ENCODE assay signal across 8 mouse cellular contexts in genomic region chr11:116127156-116127980, GRCm38 (mm10). TPM values are rescaled to one million over a fixed set of nuclear protein-coding genes. Genes with fewer than 3 reads are reported as not detected.
DNase-seq lines count a peak whose midpoint lies in the region; ATAC-seq and TF ChIP-seq lines count a peak whose summit lies in the region.

TSS of gene Trim47 (minus strand) at chr11:116127210.

- no peak for ATAC-seq in hindbrain, embryonic 11.5 days (ENCODE audit: low FRiP score)
- peak; percentile 49; the same call in 1 of the 2 replicates for ATAC-seq in limb, embryonic 13.5 days (ENCODE audit: low FRiP score, low read depth)
- no peak for ATAC-seq in midbrain, embryonic 14.5 days (ENCODE audit: low FRiP score, low TSS enrichment)

- TF ChIP-seq CTCF in spleen, adult 2 months (IDR thresholded peaks at IDR 0.05; ENCODE audit: extremely low read depth, insufficient read depth, insufficient read length, insufficient replicate concordance), result no peak

- no peak for TF ChIP-seq POLR2A in spleen, adult 2 months (IDR thresholded peaks at IDR 0.05; ENCODE audit: low read depth, low read length)

- no peak for DNase-seq in spleen, adult 2 months (ENCODE audit: low read depth in 1 of 2, low spot score in 2 of 2)
- DNase-seq in spleen, adult 18-20 months, result no peak
- DNase-seq in gastrocnemius, adult 18-20 months (ENCODE audit: low spot score), result peak; percentile 70
- DNase-seq in hindbrain, embryonic 11.5 days (ENCODE audit: low spot score), result peak; percentile 58
- DNase-seq in midbrain, embryonic 14.5 days, result peak; percentile 34
- peak; percentile 86 for DNase-seq in urinary bladder, postnatal 14 days (ENCODE audit: low spot score)
- no peak for DNase-seq in left cerebral cortex, postnatal 25 days (ENCODE audit: low spot score in 2 of 2)

- H3K27ac ChIP-seq in spleen, adult 2 months (ENCODE audit: insufficient read depth, low read length), result no peak within 1 kb of the TSS
- H3K27ac ChIP-seq in hindbrain, embryonic 11.5 days (ENCODE audit: low read depth, low read length), result no peak within 1 kb of the TSS; the same call in 1 of the 2 replicates
- peak within 1 kb of the TSS; percentile 48; the same call in 1 of the 2 replicates for H3K27ac ChIP-seq in limb, embryonic 13.5 days
- H3K27ac ChIP-seq in midbrain, embryonic 14.5 days (replicated peaks; ENCODE audit: low read depth, low read length), result no peak within 1 kb of the TSS

- peaks cover 48% of the 10 kb centered on the region for H3K36me3 ChIP-seq in spleen, adult 2 months (ENCODE audit: control insufficient read depth, insufficient read depth, low read length)
- H3K36me3 ChIP-seq in hindbrain, embryonic 11.5 days (ENCODE audit: control insufficient read depth, insufficient read depth, low read length), result 0 out of 2 replicates have a peak, but pooled peaks cover 3% of the 10 kb centered on the region
- peaks cover 32% of the 10 kb centered on the region for H3K36me3 ChIP-seq in limb, embryonic 13.5 days
- peaks cover 8% of the 10 kb centered on the region for H3K36me3 ChIP-seq in midbrain, embryonic 14.5 days (ENCODE audit: control insufficient read depth, insufficient read depth, low read length)

- H3K9me3 ChIP-seq in hindbrain, embryonic 11.5 days (ENCODE audit: control insufficient read depth, low read length), result no peaks in the 10 kb centered on the region
- peaks cover 4% of the 10 kb centered on the region; the same call in 1 of the 2 replicates for H3K9me3 ChIP-seq in limb, embryonic 13.5 days
- no peaks in the 10 kb centered on the region for H3K9me3 ChIP-seq in midbrain, embryonic 14.5 days (ENCODE audit: control insufficient read depth, low read length)

- 80% methylated on average over 23 of the region's 23 CpGs for WGBS in spleen, adult 2 months
- WGBS in hindbrain, embryonic 11.5 days, result 28% methylated on average over 23 of the region's 23 CpGs
- 26% methylated on average over 23 of the region's 23 CpGs for WGBS in limb, embryonic 13.5 days
- WGBS in midbrain, embryonic 14.5 days, result 28% methylated on average over 23 of the region's 23 CpGs

- no peak within 1 kb of the TSS; the same call in 1 of the 2 replicates for H3K4me2 ChIP-seq in hindbrain, embryonic 11.5 days (replicated peaks; ENCODE audit: low read depth, low read length)
- H3K4me2 ChIP-seq in limb, embryonic 13.5 days (replicated peaks), result peak within 1 kb of the TSS; percentile 55
- H3K4me2 ChIP-seq in midbrain, embryonic 14.5 days (ENCODE audit: low read length), result peak within 1 kb of the TSS; percentile 17; the same call in 1 of the 2 replicates

- intact Hi-C loops in left cerebral cortex, postnatal 25 days (cut with DNase I), result loop anchor here (2.0 kb wide), 1 partner anchor 17 kb away; no protein-coding TSS in a partner anchor

- H3K9ac ChIP-seq in hindbrain, embryonic 11.5 days (ENCODE audit: low read depth, low read length), result no peak within 1 kb of the TSS
- H3K9ac ChIP-seq in limb, embryonic 13.5 days, result peak within 1 kb of the TSS; percentile 59; the same call in 1 of the 2 replicates
- no peak within 1 kb of the TSS; the same call in 1 of the 2 replicates for H3K9ac ChIP-seq in midbrain, embryonic 14.5 days (replicated peaks; ENCODE audit: low read length)

- H3K27me3 ChIP-seq in spleen, adult 2 months (ENCODE audit: control insufficient read depth, insufficient read depth, low read length), result no peaks in the 10 kb centered on the region
- no peaks in the 10 kb centered on the region for H3K27me3 ChIP-seq in hindbrain, embryonic 11.5 days (ENCODE audit: control insufficient read depth, insufficient read depth, low read length)
- no peaks in the 10 kb centered on the region for H3K27me3 ChIP-seq in limb, embryonic 13.5 days
- no peaks in the 10 kb centered on the region for H3K27me3 ChIP-seq in midbrain, embryonic 14.5 days (ENCODE audit: control insufficient read depth, insufficient read depth, low read length)

- peaks cover 7% of the 10 kb centered on the region; the same call in 1 of the 2 replicates for H3K4me1 ChIP-seq in spleen, adult 2 months (ENCODE audit: control insufficient read depth, insufficient read depth, insufficient read length)
- peaks cover 4% of the 10 kb centered on the region; the same call in 1 of the 2 replicates for H3K4me1 ChIP-seq in hindbrain, embryonic 11.5 days (replicated peaks; ENCODE audit: control insufficient read depth, insufficient read depth, low read length)
- H3K4me1 ChIP-seq in limb, embryonic 13.5 days, result peaks cover 44% of the 10 kb centered on the region
- peaks cover 10% of the 10 kb centered on the region; the same call in 1 of the 2 replicates for H3K4me1 ChIP-seq in midbrain, embryonic 14.5 days (ENCODE audit: control insufficient read depth, insufficient read depth, low read length)

- H3K4me3 ChIP-seq in spleen, adult 2 months (ENCODE audit: extremely low read depth, insufficient read depth, insufficient read length), result no peak within 1 kb of the TSS
- H3K4me3 ChIP-seq in hindbrain, embryonic 11.5 days (ENCODE audit: low read depth, low read length), result no peak within 1 kb of the TSS
- H3K4me3 ChIP-seq in limb, embryonic 13.5 days, result peak within 1 kb of the TSS; percentile 30
- H3K4me3 ChIP-seq in midbrain, embryonic 14.5 days (replicated peaks; ENCODE audit: low read depth, low read length), result no peak within 1 kb of the TSS

RNA-seq across cellular contexts. Expression of gene Trim47, which starts in this region (rescaled TPM):
- 19.4 and 26.1 TPM in 2 replicates for polyA plus RNA-seq in spleen, adult 2 months (2012; rRNA removed)
- total RNA-seq in gastrocnemius, adult 18-20 months (2021), result 1 to 10 TPM; 8.1 to 9.6 TPM
- polyA plus RNA-seq in hindbrain, embryonic 11.5 days (2014; fragmentation: Nextera tagmentation; extraction: Ambion mirVana), result 3.0 TPM in 2 replicates
- polyA plus RNA-seq in limb, embryonic 13.5 days (2015; fragmentation: Nextera tagmentation; extraction: Ambion mirVana), result 15.7 and 15.9 TPM in 2 replicates
- polyA plus RNA-seq in midbrain, embryonic 14.5 days (2014; fragmentation: Nextera tagmentation; extraction: Ambion mirVana), result 5.2 and 5.3 TPM in 2 replicates
- 1 to 10 TPM; 7.0 to 7.4 TPM for total RNA-seq in left cerebral cortex, postnatal 25 days (2021)

Comparison
In these comparisons a context has a peak if more than half of its experiments do, and no peak if none do; other contexts are left out.
1. DNase-seq: peak in gastrocnemius, adult 18-20 months (single experiment), hindbrain, embryonic 11.5 days (single experiment), midbrain, embryonic 14.5 days (single experiment) and urinary bladder, postnatal 14 days (single experiment); none in spleen, adult 2 months (0 of 2), spleen, adult 18-20 months (0 of 2) and left cerebral cortex, postnatal 25 days (0 of 2).